Mouse (Mus musculus): Measurements from ENCODE around the gene Gmcl1.
A peak's percentile ranks its signal among the peaks of the same experiment; 100 is the strongest.

Gene Gmcl1

DNA sequence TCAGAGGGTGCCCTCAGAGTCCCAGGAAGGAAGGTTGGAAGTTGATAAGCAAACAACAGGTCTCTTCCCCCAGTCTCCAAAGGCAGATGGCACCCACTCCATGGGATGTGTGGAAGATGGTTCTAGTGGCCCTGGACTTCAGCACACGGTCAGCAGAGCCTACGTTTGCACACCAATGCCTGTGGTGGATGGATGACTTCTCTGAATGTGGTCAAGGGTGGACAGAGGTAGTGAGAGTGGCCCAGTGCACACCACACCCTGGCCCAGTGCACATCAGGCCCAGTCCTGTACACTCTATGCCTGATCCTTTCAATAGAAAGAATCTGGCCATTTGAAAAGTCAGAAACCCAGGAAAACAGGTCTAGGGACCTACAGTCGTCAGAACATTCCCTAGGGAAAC, 74.7 kb downstream of the Gmcl1 start:
- no peak for DNase-seq

DNA sequence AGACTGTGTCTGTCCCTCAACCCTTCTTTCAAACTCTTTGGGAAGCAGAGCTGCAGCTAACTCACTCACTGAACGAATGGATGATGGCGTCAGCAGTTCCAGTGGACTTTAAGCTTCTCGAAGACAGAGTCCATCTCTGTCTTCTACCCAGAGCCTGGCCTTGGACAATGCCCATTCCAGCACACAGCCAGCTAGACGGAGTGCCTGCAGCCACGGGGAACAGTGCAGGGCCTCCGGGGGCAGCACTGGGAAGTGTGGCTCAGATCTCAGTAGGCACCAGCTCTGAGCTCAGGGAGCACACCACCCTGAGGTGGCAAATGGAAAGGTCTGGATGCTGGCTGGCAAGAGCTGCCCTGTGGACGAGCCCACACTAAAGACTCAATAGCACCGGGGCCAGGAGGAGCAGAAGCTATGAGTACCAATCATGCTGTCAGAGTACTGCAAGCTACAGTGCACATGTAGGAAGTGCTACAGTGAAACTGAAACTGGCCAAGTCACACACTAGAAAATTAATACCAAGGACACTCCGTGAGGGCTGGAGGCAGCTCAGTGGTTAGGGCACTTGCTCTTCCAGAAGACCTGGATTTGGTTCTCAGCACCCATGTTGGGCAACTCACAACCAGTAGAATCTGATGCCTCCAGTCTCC, 78.8 kb downstream of the Gmcl1 start:
- DNase-seq, result peak; percentile 64 to 69

DNA sequence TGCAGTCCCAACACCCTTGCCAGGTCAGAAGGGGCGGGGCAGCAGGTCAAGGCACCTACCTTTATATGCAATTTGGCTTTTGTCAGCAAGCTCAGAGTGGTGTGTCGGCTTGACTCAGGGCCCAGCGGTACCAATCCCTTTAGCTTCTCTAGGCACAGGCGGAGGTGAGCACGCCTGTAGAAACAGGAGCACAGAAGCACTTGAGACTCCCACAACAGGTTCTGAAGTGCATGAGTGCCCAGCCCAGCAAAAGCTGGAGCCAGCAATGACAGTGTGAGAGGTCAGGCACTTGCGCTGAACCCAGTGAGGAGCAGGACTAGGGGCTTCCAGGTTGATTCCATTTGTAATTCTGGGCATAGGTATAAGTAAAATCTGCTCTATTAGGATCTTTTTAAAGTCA, 80.2 kb downstream of the Gmcl1 start:
- DNase-seq, result no peak

DNA sequence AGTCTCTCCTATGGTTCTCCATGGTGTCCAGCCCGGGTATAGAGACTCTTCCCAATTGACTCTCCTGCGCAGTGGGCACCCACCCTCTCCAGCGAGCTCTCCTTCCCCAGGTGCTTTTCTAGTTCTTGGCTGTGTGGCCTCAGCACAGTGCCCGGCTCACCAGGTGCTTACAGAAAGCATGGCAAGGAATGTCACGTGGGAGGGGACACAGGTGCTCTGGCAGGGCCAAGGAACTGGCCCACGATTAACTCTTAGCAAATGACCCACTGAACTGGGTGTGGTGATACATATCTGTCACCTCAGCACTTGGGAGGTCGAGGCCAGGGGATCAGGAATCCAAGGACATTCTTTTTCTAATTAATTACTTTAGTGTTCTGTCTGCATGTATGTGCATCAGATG, 87.0 kb downstream of the Gmcl1 start:
- no peak for DNase-seq

DNA sequence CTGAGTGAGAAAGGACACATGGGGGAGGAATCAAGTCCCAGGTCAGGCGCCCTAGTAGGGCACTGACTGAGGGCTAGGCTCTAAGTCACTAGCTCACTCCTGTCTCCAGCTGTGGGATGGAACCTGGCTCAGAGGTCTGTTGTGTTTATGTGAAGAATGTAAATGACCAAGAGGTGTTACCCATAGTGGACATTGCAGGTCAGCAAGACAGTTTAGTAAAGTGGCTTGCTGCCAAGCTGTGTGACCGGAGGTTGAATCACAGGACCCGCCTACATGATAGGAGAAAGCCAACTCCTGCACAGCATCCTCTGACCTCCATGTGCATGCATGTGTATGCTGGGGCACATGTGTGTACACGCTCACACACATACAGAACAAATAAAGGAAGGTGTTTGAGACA, 87.6 kb downstream of the Gmcl1 start:
- DNase-seq, result no peak

DNA sequence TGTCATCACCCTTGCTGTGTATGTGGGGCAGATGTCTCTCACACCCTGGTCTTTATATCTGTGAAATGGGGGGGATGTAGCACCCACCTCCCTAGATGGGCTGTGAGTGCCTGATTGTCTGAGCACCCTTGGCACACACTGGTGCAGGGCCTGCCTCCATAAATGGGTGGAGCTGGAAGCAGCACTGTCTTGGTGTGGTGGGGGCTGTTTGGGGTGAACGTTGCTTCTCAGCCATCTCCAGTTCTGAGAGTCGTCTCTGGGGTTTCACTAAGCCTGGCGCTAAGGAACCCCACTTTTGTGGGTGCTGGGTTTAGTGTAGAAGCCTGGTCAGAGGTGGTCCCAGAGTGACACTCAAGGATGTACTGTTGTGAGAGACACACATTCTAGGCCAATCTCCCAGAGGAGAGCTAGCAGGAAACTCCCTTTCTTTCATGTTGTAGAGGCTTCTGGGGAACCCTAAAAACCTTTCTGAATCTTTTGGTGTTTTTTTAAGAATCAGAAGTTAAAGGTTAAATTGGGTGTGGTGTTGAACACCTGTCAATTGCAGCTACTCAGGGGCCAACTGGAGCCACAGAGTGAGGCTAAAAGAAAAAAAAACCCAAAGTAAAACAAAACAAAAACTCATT, 88.3 kb downstream of the Gmcl1 start:
- no peak for DNase-seq
